Mouse (Mus musculus): ENCODE measurements around the gene Gm21731.

- no peak for TF ChIP-seq CTCF (IDR thresholded peaks at IDR 0.05; ENCODE audit: control insufficient read depth, insufficient read depth, insufficient read length)
- no peak for TF ChIP-seq CEBPB (IDR thresholded peaks at IDR 0.05; ENCODE audit: low read depth)
- TF ChIP-seq MYOG (IDR thresholded peaks at IDR 0.05; ENCODE audit: control insufficient read depth, extremely low read depth, insufficient read length): no peak
- no peak for TF ChIP-seq USF1 (IDR thresholded peaks at IDR 0.05; ENCODE audit: low read depth)
- TF ChIP-seq MAX (IDR thresholded peaks at IDR 0.05): no peak
- no peak for TF ChIP-seq MYOD1 (IDR thresholded peaks at IDR 0.05; ENCODE audit: control insufficient read depth, insufficient read length, low read depth)
- no peak for TF ChIP-seq FOSL1 (IDR thresholded peaks at IDR 0.05; ENCODE audit: insufficient read depth, low read length, poor library complexity, severe bottlenecking)
Measured at GRCm38 (mm10) chr13:120278784-120279183, 39.9 kb downstream of the Gm21731 start.
